Mouse (Mus musculus) macrophage (primary cell): ENCODE data around the gene Galnt2. TPM values are rescaled to one million over a fixed set of nuclear protein-coding genes. Genes with fewer than 3 reads are reported as not detected.

Experiments
- H3K27ac ChIP-seq: fragments of 350-480 bp; formaldehyde crosslinking; 2 replicates; pipeline ENCODE4 v1.9.0; 2021
- H3K36me3 ChIP-seq: fragments of 350-480 bp; formaldehyde crosslinking; 2 replicates; pipeline ENCODE4 v1.9.0; 2021; ENCODE audit errors: inconsistent target
- H3K4me3 ChIP-seq: fragments of 350-480 bp; formaldehyde crosslinking; 2 replicates; pipeline ENCODE4 v1.9.0; 2021; ENCODE audit errors: inconsistent target
- H3K79me2 ChIP-seq: fragments of 350-480 bp; formaldehyde crosslinking; 2 replicates; pipeline ENCODE4 v1.9.0; 2021; ENCODE audit errors: inconsistent target
- WGBS: methylation state at CpG from one replicate; pipeline ENCODE4 v1.1.7; 2026; ENCODE audit warnings: inconsistent platforms; ENCODE audit not compliant: missing documents; 5-methylcytosine and 5-hydroxymethylcytosine counted together
- polyA plus RNA-seq: library from polyadenylated mRNA; stranded (reverse); fragments of 250-400 nt; gene quantifications from 3 replicates; pipeline ENCODE4 v1.2.4, GENCODE M21; 2018; ENCODE audit warnings: inconsistent platforms

Gene Galnt2
- polyA plus RNA-seq, 1 experiment from 2014 or later: 17.5 TPM

DNA sequence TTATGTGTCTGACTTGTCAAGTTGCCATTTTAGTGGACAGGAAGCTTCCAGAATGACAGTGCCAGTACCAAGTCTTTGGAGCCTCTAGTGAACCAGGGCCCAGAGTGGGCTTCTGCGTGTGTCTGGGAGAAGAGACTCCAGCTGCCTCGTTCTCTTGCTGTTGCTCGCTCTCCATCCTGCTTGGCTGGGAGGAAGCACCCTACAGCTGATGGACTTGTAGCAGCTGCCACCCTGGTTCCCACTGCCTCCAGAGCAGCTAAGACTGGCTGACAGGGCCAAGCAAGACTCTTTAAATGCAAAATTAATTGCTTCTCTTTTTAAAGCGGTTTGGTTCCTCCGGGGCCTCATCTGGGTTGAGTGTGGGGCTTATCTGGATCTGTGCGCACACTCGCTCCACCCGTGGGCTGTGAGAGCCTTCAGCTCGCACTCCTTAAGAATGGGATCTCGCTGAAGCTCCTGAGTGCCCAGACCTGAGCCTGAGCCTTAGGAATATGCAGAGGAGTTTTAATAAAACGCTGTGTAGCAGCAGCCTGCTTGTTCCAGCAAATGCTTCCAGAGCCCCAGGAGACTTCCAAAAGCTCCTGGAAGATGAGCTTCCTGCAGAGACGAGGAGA is 90.1 kb downstream of the Galnt2 start:
- H3K79me2 ChIP-seq: peaks cover 9% of the 10 kb centered on the region; the same call in 1 of the 2 replicates
- WGBS: 62% methylated on average over 12 of the region's 12 CpGs
- H3K36me3 ChIP-seq: peaks cover 46% of the 10 kb centered on the region; the same call in 1 of the 2 replicates
- H3K27ac ChIP-seq: no peak overlapping the region
- H3K4me3 ChIP-seq: no peak overlapping the region

DNA sequence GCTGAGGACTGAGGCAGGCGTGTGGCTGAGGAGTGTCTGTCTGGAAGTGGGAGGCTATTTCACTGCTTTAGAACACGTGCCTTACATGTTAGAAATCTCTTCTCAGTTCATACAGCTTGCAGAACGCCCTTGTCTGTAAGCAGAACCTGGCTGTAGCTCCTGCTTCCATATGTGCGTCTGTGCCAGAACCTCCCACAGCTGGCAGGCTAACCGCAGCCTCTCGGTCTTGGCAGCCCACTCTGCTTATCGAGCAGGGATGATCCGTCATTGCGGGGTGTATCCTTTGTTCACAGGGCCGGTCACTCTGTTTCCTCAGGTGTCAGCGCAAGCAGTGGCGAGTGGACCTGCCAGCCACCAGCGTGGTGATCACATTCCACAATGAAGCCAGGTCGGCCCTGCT is 92.2 kb downstream of the Galnt2 start:
- Histone ChIP-seq H3K36me3 (peaks cover 54% of the 10 kb centered on the region; the same call in 1 of the 2 replicates), H3K27ac (no peak overlapping the region), H3K79me2 (no peaks in the 10 kb centered on the region; the same call in 1 of the 2 replicates), H3K4me3 (no peak overlapping the region)
- 96% methylated on average over 14 of the region's 14 CpGs for WGBS

DNA sequence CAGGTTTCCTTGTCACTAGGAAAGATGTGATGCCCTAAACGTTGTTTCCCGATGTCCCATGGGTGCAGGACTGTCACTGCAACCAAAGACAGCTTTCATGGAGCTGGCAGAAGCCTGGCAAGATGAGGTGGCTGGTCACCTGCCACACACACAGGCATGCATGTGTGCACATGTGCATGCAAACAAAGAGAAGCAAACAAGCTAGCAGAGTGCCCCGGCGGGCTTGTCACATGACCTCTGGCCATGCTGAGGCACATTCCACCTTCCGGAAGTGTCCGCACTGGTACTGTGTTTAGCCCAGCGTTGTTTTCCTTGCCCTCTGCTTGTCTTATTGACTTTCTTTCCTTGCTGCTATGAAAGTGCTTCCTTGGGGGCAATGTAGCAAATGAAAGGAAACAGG is 97.1 kb downstream of the Galnt2 start:
- Histone ChIP-seq H3K4me3 (no peak overlapping the region), H3K27ac (no peak overlapping the region), H3K79me2 (no peaks in the 10 kb centered on the region), H3K36me3 (peaks cover 75% of the 10 kb centered on the region; the same call in 1 of the 2 replicates)
- 97% methylated on average over 7 of the region's 7 CpGs for WGBS

DNA sequence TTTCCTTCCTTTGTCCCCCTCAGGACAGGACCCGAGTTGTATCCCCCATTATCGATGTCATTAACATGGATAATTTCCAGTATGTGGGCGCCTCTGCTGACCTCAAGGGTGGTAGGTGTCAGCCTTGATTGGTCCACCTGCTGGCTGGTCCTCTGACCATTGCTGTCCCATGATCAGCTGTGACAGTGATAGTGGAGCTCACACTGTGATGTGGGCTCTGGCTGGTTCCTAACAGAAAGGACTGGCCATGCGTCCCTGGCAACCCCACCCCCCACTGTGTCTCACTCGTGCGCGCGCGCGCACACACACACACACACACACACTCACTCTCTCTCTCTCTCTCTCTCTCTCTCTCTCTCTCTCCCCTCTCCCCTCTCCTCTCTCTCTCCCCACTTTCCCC is 98.5 kb downstream of the Galnt2 start:
- no peak overlapping the region for H3K4me3 ChIP-seq
- peaks cover 75% of the 10 kb centered on the region for H3K36me3 ChIP-seq

DNA sequence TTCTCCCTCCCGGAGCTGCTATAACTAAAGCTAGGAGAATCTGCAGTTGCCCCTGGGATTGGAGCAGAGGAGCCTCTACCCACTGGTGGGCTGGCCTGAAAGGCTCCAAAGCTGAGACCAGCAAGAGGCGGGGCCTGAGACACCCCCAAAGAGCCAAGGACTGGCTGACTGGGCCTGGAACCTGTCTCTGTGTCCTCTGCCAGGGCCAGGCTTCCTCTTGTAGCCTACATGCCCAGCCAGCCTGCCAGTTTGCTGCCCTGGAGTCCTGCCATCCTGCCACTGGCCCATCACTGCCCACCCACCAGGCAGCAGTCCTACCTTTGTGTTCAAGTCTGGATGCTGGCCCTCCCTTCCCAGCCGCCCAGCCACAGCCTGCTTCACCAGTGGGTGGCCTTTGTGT is 99.2 kb downstream of the Galnt2 start:
- peaks cover 75% of the 10 kb centered on the region for H3K36me3 ChIP-seq
- WGBS: 96% methylated on average over 3 of the region's 3 CpGs
- no peaks in the 10 kb centered on the region for H3K79me2 ChIP-seq
- no peak overlapping the region for H3K4me3 ChIP-seq
- H3K27ac ChIP-seq: no peak overlapping the region

More for the DNA sequence above, 98.5 kb downstream of the Galnt2 start:
- no peaks in the 10 kb centered on the region for H3K79me2 ChIP-seq
- no peak overlapping the region for H3K27ac ChIP-seq
- WGBS: 94% methylated on average over 4 of the region's 10 CpGs

DNA sequence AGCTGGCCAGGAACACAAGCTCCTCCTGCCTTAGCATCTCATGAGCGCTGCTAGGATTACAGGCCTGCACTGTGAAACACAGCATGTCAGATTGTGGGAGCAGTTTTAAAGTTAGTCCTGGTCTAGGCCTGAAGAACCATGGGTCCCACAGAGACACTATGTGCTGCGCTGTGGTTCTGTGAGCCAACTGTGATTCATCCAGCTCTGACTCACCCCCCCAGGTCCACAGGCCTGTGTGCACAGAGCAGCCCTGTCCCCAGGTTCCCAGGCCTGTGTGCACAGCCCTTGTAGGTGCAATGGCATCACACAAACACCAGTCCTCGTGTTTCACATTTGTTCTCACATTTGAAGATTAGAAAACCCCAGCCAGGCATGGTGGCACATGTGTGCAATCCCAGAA is 99.9 kb downstream of the Galnt2 start:
- 89% methylated on average over 3 of the region's 3 CpGs for WGBS
- Histone ChIP-seq H3K27ac (no peak overlapping the region), H3K79me2 (no peaks in the 10 kb centered on the region), H3K36me3 (peaks cover 75% of the 10 kb centered on the region), H3K4me3 (no peak overlapping the region)

DNA sequence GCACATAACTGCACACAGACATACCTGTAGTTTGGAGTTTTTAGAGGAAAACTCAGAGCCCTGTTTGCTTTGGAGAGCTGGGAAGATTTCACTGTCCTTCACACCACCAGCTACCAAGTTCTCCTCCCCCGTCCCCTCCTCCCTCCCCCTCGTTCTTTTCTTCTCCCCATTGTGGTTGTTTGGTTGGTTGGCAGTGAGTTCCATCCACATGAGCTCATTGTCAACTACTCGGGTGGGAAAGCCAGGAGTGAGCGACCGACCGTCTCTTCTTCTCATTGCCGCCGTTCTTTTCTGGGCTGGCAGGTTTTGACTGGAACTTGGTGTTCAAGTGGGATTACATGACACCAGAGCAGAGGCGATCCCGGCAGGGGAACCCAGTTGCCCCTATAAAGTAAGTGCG is 100.5 kb downstream of the Galnt2 start:
- H3K79me2 ChIP-seq: no peaks in the 10 kb centered on the region
- no peak overlapping the region for H3K27ac ChIP-seq
- H3K4me3 ChIP-seq: no peak overlapping the region
- peaks cover 76% of the 10 kb centered on the region for H3K36me3 ChIP-seq
- WGBS: 100% methylated on average over 9 of the region's 11 CpGs

DNA sequence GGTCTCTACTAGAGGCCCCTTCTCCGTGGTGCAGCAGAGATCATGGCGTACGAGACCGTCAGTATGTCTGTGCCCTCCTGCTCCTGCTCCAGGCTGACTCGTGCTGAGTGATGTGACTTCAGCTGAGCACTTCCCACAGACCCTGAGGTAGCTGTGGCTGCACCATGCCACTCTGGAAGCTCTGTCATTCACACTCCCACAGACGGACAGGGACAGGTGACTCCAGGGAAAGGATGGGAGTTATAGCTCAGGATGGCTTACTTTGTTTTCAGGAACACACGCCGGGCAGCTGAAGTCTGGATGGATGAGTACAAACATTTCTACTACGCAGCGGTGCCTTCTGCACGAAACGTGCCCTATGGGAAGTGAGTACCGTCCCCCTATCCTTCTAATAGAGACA is 105.1 kb downstream of the Galnt2 start:
- WGBS: 97% methylated on average over 13 of the region's 13 CpGs
- no peak overlapping the region for H3K4me3 ChIP-seq
- no peaks in the 10 kb centered on the region for H3K79me2 ChIP-seq
- H3K36me3 ChIP-seq: peaks cover 95% of the 10 kb centered on the region
- H3K27ac ChIP-seq: no peak overlapping the region

DNA sequence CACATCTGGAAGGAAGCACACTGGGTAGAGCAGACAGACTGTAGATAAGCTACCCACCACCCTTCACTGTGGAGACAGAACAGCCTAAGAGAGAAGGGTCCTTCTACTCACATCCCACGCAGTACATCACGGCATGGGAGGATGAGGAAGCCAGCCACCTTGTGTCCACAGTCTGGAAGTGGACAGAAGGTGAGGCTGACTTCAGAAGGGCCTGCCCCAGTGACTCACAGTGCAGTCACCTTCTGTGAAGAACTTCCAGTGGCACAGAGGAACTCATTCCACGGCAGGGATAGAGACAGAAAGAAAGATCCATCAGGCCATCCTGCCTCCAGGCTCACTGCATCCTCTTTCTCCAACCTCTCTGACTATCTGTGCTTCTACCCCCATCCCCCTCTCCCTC is 108.6 kb downstream of the Galnt2 start:
- Histone ChIP-seq H3K36me3 (peaks cover 97% of the 10 kb centered on the region), H3K79me2 (no peaks in the 10 kb centered on the region), H3K4me3 (no peak overlapping the region), H3K27ac (no peak overlapping the region)
- whole genome bisulfite sequencing: 97% methylated on average over 3 of the region's 3 CpGs

DNA sequence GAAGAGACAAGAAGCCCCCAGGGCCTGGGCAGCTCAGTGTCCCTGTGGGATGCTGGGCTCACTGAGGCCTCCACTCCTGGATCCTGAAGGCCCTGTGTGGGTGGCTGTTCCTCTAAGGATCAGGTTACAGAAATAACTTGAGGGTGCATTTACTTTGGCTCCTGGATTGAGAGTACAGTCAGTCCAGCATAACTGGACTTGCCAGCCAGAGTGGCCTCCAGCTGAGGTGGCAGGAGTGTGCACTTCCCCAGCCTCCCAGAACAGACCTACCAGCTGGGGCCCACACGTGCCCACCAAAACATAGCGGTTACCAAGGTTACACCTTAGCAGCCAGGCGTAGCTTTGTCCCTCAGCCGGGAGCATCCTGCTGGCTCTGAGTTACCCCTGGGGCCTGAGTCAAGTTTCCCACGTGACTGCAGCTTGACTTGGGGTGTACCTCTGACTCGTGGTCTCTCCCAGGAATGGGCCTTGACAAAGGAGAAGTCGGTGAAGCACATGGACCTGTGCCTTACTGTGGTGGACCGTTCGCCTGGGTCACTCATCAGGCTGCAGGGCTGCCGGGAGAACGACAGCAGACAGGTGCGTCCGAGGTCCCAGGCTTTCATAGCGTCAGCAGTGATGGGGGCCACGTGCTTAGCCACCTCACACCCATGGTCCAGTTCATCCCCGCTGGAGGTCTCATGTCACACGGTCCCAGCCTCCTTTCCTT is 109.3 kb downstream of the Galnt2 start:
- peaks cover 91% of the 10 kb centered on the region for H3K36me3 ChIP-seq

DNA sequence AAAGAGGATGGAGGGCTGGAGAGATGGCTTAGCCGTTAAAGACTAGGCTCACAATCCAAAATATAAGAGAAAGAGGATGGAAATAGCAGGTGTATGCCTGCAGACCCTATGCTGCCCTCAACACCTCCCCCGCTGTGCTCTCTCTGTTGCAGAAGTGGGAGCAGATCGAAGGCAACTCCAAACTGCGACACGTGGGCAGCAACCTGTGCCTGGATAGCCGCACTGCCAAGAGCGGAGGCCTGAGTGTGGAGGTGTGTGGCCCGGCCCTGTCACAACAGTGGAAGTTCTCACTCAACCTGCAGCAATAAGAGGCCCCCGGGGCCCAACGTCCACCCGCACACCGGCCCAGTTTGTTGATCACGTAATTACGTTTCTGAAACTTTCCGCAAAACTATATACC is 112.0 kb downstream of the Galnt2 start:
- H3K27ac ChIP-seq: no peak overlapping the region
- no peaks in the 10 kb centered on the region for H3K79me2 ChIP-seq
- WGBS: 89% methylated on average over 15 of the region's 15 CpGs
- no peak overlapping the region for H3K4me3 ChIP-seq
- H3K36me3 ChIP-seq: peaks cover 66% of the 10 kb centered on the region

More for the DNA sequence above, 109.3 kb downstream of the Galnt2 start:
- WGBS: 91% methylated on average over 15 of the region's 17 CpGs
- H3K79me2 ChIP-seq: no peaks in the 10 kb centered on the region
- H3K27ac ChIP-seq: no peak overlapping the region
- no peak overlapping the region for H3K4me3 ChIP-seq

DNA sequence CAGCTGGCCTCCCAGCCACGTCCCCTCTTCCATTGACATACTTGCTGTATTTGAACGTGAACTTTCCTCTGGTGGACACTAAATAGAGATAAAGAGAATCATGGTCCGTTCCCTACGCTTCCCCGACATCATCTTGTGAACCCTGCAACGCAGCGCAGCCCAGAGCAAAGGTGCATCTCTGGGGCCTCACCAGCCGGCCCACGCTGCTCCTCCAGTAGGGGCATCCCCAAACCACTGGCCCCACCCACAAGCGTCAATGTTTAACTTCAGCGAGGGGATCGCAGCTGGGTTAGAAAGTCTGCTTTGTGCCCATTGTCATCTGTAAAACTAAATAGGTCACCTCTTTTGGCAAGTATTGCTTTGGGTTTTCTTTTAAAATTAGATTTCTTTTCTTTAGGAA is 112.8 kb downstream of the Galnt2 start:
- Histone ChIP-seq H3K36me3 (peaks cover 58% of the 10 kb centered on the region; the same call in 1 of the 2 replicates), H3K27ac (no peak overlapping the region)

DNA sequence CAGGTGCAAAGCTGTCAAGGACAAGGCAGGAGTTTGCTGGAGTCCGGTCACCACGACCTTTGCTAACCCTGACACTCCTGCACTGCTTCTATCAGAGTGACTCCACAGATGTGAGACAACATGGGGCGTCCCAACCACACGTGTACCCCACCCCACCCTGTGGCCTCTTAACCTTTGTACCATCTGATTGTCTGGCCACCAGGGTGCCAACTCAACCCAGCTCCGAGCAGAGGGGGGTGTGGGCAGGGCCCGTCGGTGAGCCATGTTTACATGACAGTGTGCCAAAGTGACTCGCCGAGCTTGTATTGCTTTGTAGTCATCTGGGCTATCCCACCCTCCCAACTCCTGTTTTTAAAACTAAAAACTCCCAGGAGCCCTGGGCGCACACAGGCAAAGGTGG is 113.9 kb downstream of the Galnt2 start:
- H3K27ac ChIP-seq: no peak overlapping the region
- no peak overlapping the region for H3K4me3 ChIP-seq
- 94% methylated on average over 10 of the region's 10 CpGs for WGBS
- H3K36me3 ChIP-seq: peaks cover 47% of the 10 kb centered on the region; the same call in 1 of the 2 replicates
- H3K79me2 ChIP-seq: no peaks in the 10 kb centered on the region

More for the DNA sequence above, 112.8 kb downstream of the Galnt2 start:
- no peak overlapping the region for H3K4me3 ChIP-seq
- H3K79me2 ChIP-seq: no peaks in the 10 kb centered on the region
- 88% methylated on average over 12 of the region's 12 CpGs for WGBS

DNA sequence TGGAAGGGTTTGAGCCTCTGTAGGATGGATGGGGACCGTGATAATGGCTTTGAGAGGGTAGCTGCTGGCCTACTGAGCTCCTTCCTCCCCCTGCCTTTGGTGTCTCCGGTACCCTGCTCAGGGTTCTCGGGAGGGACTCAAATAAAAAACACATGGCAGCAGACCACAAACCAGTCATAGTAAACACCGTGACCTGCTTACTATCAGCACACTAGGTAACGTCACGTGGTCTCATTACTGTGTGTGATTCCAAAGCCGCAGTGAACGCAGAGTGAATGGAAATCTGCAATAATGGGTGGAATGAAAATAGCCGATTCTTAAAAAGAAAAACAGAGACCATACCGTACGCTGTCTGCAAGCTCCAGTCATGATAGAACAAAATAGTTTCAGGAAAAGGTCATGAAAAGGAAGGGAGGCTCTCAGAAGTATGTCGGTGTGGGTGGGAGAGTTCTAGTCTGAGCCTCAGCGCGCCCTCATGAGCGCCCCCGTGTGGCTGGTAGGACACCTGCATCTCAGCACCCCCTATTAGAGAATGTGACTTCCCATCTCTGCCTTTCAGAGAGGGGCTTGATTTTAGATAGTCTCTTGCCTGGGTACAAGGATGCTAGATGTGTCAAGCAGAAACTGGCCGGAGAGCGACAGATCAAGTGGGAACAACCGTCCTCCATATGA is 115.8 kb downstream of the Galnt2 start:
- H3K27ac ChIP-seq: no peak overlapping the region
- no peaks in the 10 kb centered on the region for H3K79me2 ChIP-seq
- H3K4me3 ChIP-seq: no peak overlapping the region
- 48% methylated on average over 19 of the region's 19 CpGs for WGBS
- peaks cover 29% of the 10 kb centered on the region; the same call in 1 of the 2 replicates for H3K36me3 ChIP-seq

DNA sequence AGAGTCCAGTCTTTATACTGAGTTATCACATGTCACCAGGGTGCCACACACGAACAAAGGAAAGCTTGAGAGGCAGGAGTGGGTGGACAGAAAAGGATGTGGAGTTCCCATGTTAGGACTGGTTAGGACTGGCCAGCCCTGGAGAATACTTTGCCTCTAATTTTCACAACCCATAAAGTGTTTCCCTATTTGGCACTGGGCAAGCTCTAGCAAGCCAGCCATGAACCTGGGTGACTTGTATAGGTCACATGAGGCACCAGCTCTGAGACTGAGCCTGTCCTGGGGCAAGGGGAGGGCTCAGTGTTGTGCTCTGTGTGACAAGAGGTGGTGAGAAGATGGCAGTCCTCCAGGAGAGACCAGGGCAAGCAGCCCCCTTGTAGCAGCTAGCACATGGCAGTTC is 116.9 kb downstream of the Galnt2 start:
- no peak overlapping the region for H3K27ac ChIP-seq
- WGBS: 73% methylated on average over 1 of the region's 1 CpGs

More for the DNA sequence above, 116.9 kb downstream of the Galnt2 start:
- Histone ChIP-seq H3K79me2 (no peaks in the 10 kb centered on the region), H3K36me3 (peaks cover 18% of the 10 kb centered on the region; the same call in 1 of the 2 replicates), H3K4me3 (no peak overlapping the region)
